Mouse (Mus musculus) spleen, adult 18-20 months (tissue): ENCODE measurements around the gene Errfi1.
A peak's percentile ranks its signal among the peaks of the same experiment; 100 is the strongest.

ENCODE experiments used
- DNase-seq, 2 experiments: peaks; one replicate each; pipeline ENCODE4 v3.0.0; 2022; ENCODE audit warnings: mixed read lengths in 2 of 2

The Errfi1 gene

GRCm38 (mm10) chr4:150853680-150854461 lies at the start of gene Errfi1:
TSS of gene Errfi1 (plus strand) at chr4:150853919.
- no peak for DNase-seq

GRCm38 (mm10) chr4:150804204-150804603 lies 49.5 kb upstream of the Errfi1 start:
- DNase-seq = no peak

GRCm38 (mm10) chr4:150807727-150808470 lies 45.8 kb upstream of the Errfi1 start:
- DNase-seq = no peak

- no peak for DNase-seq
These were observed 45.3 kb upstream of the Errfi1 start for GRCm38 (mm10) chr4:150808471-150808847.

- no peak for DNase-seq
These were observed 44.4 kb upstream of the Errfi1 start for GRCm38 (mm10) chr4:150809323-150809722.

- no peak for DNase-seq
These were observed 38.6 kb upstream of the Errfi1 start for GRCm38 (mm10) chr4:150815144-150815543.

- no peak for DNase-seq
These were observed 37.2 kb upstream of the Errfi1 start for GRCm38 (mm10) chr4:150816414-150816951.

- no peak for DNase-seq
These were observed 34.4 kb upstream of the Errfi1 start for GRCm38 (mm10) chr4:150819126-150819910.

- DNase-seq = no peak
These were observed 32.3 kb upstream of the Errfi1 start for GRCm38 (mm10) chr4:150821381-150821780.

- no peak for DNase-seq
These were observed 31.1 kb upstream of the Errfi1 start for GRCm38 (mm10) chr4:150822624-150823023.

- DNase-seq = no peak
These were observed 29.9 kb upstream of the Errfi1 start for GRCm38 (mm10) chr4:150823614-150824480.

- no peak for DNase-seq
These were observed 28.8 kb upstream of the Errfi1 start for GRCm38 (mm10) chr4:150824877-150825276.

GRCm38 (mm10) chr4:150825531-150825930 lies 28.2 kb upstream of the Errfi1 start:
- no peak for DNase-seq

GRCm38 (mm10) chr4:150831321-150831720 lies 22.4 kb upstream of the Errfi1 start:
- DNase-seq = no peak

GRCm38 (mm10) chr4:150831941-150832340 lies 21.8 kb upstream of the Errfi1 start:
- no peak for DNase-seq

GRCm38 (mm10) chr4:150835163-150835562 lies 18.6 kb upstream of the Errfi1 start:
- no peak for DNase-seq

GRCm38 (mm10) chr4:150836258-150836657 lies 17.5 kb upstream of the Errfi1 start:
- DNase-seq = no peak

- no peak for DNase-seq
These were observed 16.8 kb upstream of the Errfi1 start for GRCm38 (mm10) chr4:150836961-150837360.

- peak in 1 of 2 experiments; percentile 6 for DNase-seq
These were observed 16.3 kb upstream of the Errfi1 start for GRCm38 (mm10) chr4:150837458-150837857.

GRCm38 (mm10) chr4:150842045-150842444 lies 11.7 kb upstream of the Errfi1 start:
- no peak for DNase-seq

GRCm38 (mm10) chr4:150843181-150843580 lies 10.5 kb upstream of the Errfi1 start:
- no peak for DNase-seq

- no peak for DNase-seq
These were observed 7.4 kb upstream of the Errfi1 start for GRCm38 (mm10) chr4:150846316-150846715.
